Mouse (Mus musculus): ENCODE data around the gene Hhipl2. TPM values are rescaled to one million over a fixed set of nuclear protein-coding genes. Genes with fewer than 3 reads are reported as not detected.

Gene Hhipl2
- not detected for total RNA-seq (2023)

GRCm38 (mm10) chr1:183417873-183418272, at the start of gene Hhipl2:
Gene Hhipl2, plus strand, starts transcription at chr1:183418215.

GRCm38 (mm10) chr1:183369427-183370014, 48.5 kb upstream of the Hhipl2 start, which contains the start of gene Mia3:
Gene Mia3, minus strand, starts transcription at chr1:183369553.

GRCm38 (mm10) chr1:183388426-183389406, 29.3 kb upstream of the Hhipl2 start, which contains the start of gene Taf1a:
Gene Taf1a, plus strand, starts transcription at chr1:183388981.

Other genes starting within 250 kb of the Hhipl2 start
- 1 to 10 TPM; 8.2 to 8.5 TPM for gene Disp1, start 196.7 kb upstream of the Hhipl2 start, total RNA-seq (2023)
- gene Aida, start 121.6 kb upstream of the Hhipl2 start, total RNA-seq (2023) = 10 to 100 TPM; 16.7 to 27.6 TPM
- 10 to 100 TPM; 32.4 to 37.8 TPM for gene Brox, start 120.9 kb upstream of the Hhipl2 start, total RNA-seq (2023)
- 100 to 1,000 TPM in 1 of 2 experiments, 10 to 100 TPM in 1; 93.0 to 106 TPM for gene Mia3, start 48.7 kb upstream of the Hhipl2 start, total RNA-seq (2023)
- gene Taf1a, start 29.2 kb upstream of the Hhipl2 start, total RNA-seq (2023) = 1 to 10 TPM; 4.2 to 5.2 TPM

All from neutrophil, adult 59 days (primary cell).